Mouse (Mus musculus) forebrain, embryonic 16.5 days (tissue): Measurements from ENCODE around the gene Tenm2. TPM values are rescaled to one million over a fixed set of nuclear protein-coding genes. Genes with fewer than 3 reads are reported as not detected.

Experiments
- ATAC-seq: fragments of 200-750 bp; cut with Nextera tagmentation; 2 replicates; pipeline ENCODE4 v1.8.0; 2017; ENCODE audit warnings: mild to moderate bottlenecking, moderate library complexity
- H3K27ac ChIP-seq: fragments of 300-500 bp; sonication (generic); 2 replicates; pipeline ENCODE4 v1.5.1; 2014; ENCODE audit warnings: low read length, control low read depth
- H3K27me3 ChIP-seq: fragments of 300-500 bp; sonication (generic); replicated peaks from 2 replicates; pipeline ENCODE4 v1.6.1; 2014; ENCODE audit warnings: low read length; ENCODE audit not compliant: control insufficient read depth, insufficient read depth
- H3K36me3 ChIP-seq: fragments of 300-500 bp; sonication (generic); 2 replicates; pipeline ENCODE4 v1.6.1; 2014; ENCODE audit not compliant: control insufficient read depth, insufficient read depth
- H3K4me1 ChIP-seq: fragments of 300-500 bp; sonication (generic); replicated peaks from 2 replicates; pipeline ENCODE4 v1.6.1; 2014; ENCODE audit warnings: low read length; ENCODE audit not compliant: control insufficient read depth, insufficient read depth
- H3K4me2 ChIP-seq: fragments of 300-500 bp; sonication (generic); 2 replicates; pipeline ENCODE4 v1.6.1; 2014; ENCODE audit warnings: mild to moderate bottlenecking, low read length, control low read depth
- H3K4me3 ChIP-seq: fragments of 300-500 bp; sonication (generic); replicated peaks from 2 replicates; pipeline ENCODE4 v1.5.1; 2014; ENCODE audit warnings: mild to moderate bottlenecking, low read length, control low read depth
- H3K9ac ChIP-seq: fragments of 300-500 bp; sonication (generic); replicated peaks from 2 replicates; pipeline ENCODE4 v1.6.1; 2014; ENCODE audit warnings: low read depth, low read length, control low read depth
- H3K9me3 ChIP-seq: fragments of 300-500 bp; sonication (generic); 2 replicates; pipeline ENCODE4 v1.6.1; 2016; ENCODE audit warnings: low read length; ENCODE audit not compliant: control insufficient read depth
- WGBS: fragments of 180-500 bp; shearing (Covaris S2); extraction: QIAGEN DNeasy Blood & Tissue Kit; methylation state at CpG from one replicate; pipeline ENCODE4 v1.1.7; 2014; 5-methylcytosine and 5-hydroxymethylcytosine counted together
- polyA plus RNA-seq: library from polyadenylated mRNA; unstranded; fragments of >200 nt; fragmentation: Nextera tagmentation; extraction: Ambion mirVana; gene quantifications from 2 replicates; pipeline ENCODE4 v1.2.1, GENCODE M21; 2015

Gene Tenm2
- polyA plus RNA-seq, 1 experiment from 2014 or later = 58.7 TPM

GRCm38 (mm10) chr11:36677321-36678056, 558.3 kb downstream of the Tenm2 start:
- Histone ChIP-seq H3K27me3 (no peaks in the 10 kb centered on the region), H3K4me1 (peaks cover 21% of the 10 kb centered on the region), H3K9me3 (no peaks in the 10 kb centered on the region), H3K4me2 (peak overlapping the region; percentile 66), H3K9ac (peak overlapping the region; percentile 71), H3K36me3 (no peaks in the 10 kb centered on the region), H3K4me3 (peak overlapping the region; percentile 62), H3K27ac (peak overlapping the region; percentile 99)
- ATAC-seq = peak; percentile 88
- under 1% methylated on average over 23 of the region's 23 CpGs for WGBS

GRCm38 (mm10) chr11:36676446-36677284, 559.1 kb downstream of the Tenm2 start:
- peak overlapping the region; percentile 71 for H3K9ac ChIP-seq
- H3K4me2 ChIP-seq = peak overlapping the region; percentile 66
- ATAC-seq = no peak
- peaks cover 21% of the 10 kb centered on the region for H3K4me1 ChIP-seq
- H3K4me3 ChIP-seq = peak overlapping the region; percentile 62
- no peaks in the 10 kb centered on the region for H3K9me3 ChIP-seq
- 22% methylated on average over 16 of the region's 16 CpGs for WGBS
- no peaks in the 10 kb centered on the region for H3K36me3 ChIP-seq
- no peaks in the 10 kb centered on the region for H3K27me3 ChIP-seq
- H3K27ac ChIP-seq = peak overlapping the region; percentile 99

- H3K4me3 ChIP-seq = 0 out of 2 replicates have a peak overlapping the region, but pooled peaks have one; percentile 10
- no peaks in the 10 kb centered on the region for H3K9me3 ChIP-seq
- no peak overlapping the region for H3K27ac ChIP-seq
- H3K4me2 ChIP-seq = peak overlapping the region; percentile 57
- H3K36me3 ChIP-seq = no peaks in the 10 kb centered on the region
- H3K9ac ChIP-seq = no peak overlapping the region
- no peak for ATAC-seq
- H3K27me3 ChIP-seq = no peaks in the 10 kb centered on the region
- peaks cover 24% of the 10 kb centered on the region for H3K4me1 ChIP-seq
- WGBS = 76% methylated on average over 4 of the region's 4 CpGs
Measured at GRCm38 (mm10) chr11:36674902-36675422, 560.8 kb downstream of the Tenm2 start.

GRCm38 (mm10) chr11:36674141-36674540, 561.6 kb downstream of the Tenm2 start:
- Histone ChIP-seq H3K4me2 (peak overlapping the region; percentile 22), H3K4me3 (no peak overlapping the region), H3K27ac (no peak overlapping the region), H3K36me3 (no peaks in the 10 kb centered on the region), H3K9me3 (no peaks in the 10 kb centered on the region), H3K4me1 (peaks cover 20% of the 10 kb centered on the region), H3K9ac (no peak overlapping the region), H3K27me3 (no peaks in the 10 kb centered on the region)
- WGBS = 44% methylated on average over 5 of the region's 5 CpGs
- no peak for ATAC-seq

GRCm38 (mm10) chr11:36671196-36671595, 564.6 kb downstream of the Tenm2 start:
- Histone ChIP-seq H3K4me1 (peaks cover 14% of the 10 kb centered on the region), H3K36me3 (no peaks in the 10 kb centered on the region), H3K9ac (no peak overlapping the region), H3K4me2 (peak overlapping the region; percentile 20; the same call in 1 of the 2 replicates), H3K27ac (no peak overlapping the region), H3K9me3 (no peaks in the 10 kb centered on the region), H3K27me3 (no peaks in the 10 kb centered on the region), H3K4me3 (no peak overlapping the region)
- ATAC-seq = no peak
- 46% methylated on average over 9 of the region's 9 CpGs for WGBS

- Histone ChIP-seq H3K4me2 (no peak overlapping the region), H3K9me3 (no peaks in the 10 kb centered on the region), H3K4me3 (no peak overlapping the region), H3K4me1 (peaks cover 6% of the 10 kb centered on the region), H3K27ac (no peak overlapping the region), H3K36me3 (no peaks in the 10 kb centered on the region), H3K9ac (no peak overlapping the region), H3K27me3 (no peaks in the 10 kb centered on the region)
- 68% methylated on average over 1 of the region's 1 CpGs for WGBS
- no peak for ATAC-seq
Measured at GRCm38 (mm10) chr11:36664026-36664425, 571.7 kb downstream of the Tenm2 start.

GRCm38 (mm10) chr11:36663571-36663970, 572.2 kb downstream of the Tenm2 start:
- WGBS = 53% methylated on average over 3 of the region's 3 CpGs
- Histone ChIP-seq H3K36me3 (no peaks in the 10 kb centered on the region), H3K9ac (no peak overlapping the region), H3K4me3 (no peak overlapping the region), H3K27me3 (no peaks in the 10 kb centered on the region), H3K4me1 (peaks cover 6% of the 10 kb centered on the region), H3K4me2 (no peak overlapping the region), H3K27ac (no peak overlapping the region), H3K9me3 (no peaks in the 10 kb centered on the region)
- no peak for ATAC-seq

GRCm38 (mm10) chr11:36653656-36654323, 582.0 kb downstream of the Tenm2 start:
- H3K9ac ChIP-seq = no peak overlapping the region
- H3K4me3 ChIP-seq = no peak overlapping the region
- peak; percentile 52 for ATAC-seq
- H3K36me3 ChIP-seq = no peaks in the 10 kb centered on the region
- no peaks in the 10 kb centered on the region for H3K27me3 ChIP-seq
- H3K9me3 ChIP-seq = no peaks in the 10 kb centered on the region
- H3K27ac ChIP-seq = no peak overlapping the region
- H3K4me1 ChIP-seq = no peaks in the 10 kb centered on the region
- WGBS = 48% methylated on average over 9 of the region's 9 CpGs
- H3K4me2 ChIP-seq = no peak overlapping the region

- no peak overlapping the region for H3K4me3 ChIP-seq
Measured at GRCm38 (mm10) chr11:36647179-36647578, 588.6 kb downstream of the Tenm2 start.

More at GRCm38 (mm10) chr11:36647179-36647578, 588.6 kb downstream of the Tenm2 start:
- no peaks in the 10 kb centered on the region for H3K27me3 ChIP-seq
- H3K4me1 ChIP-seq = no peaks in the 10 kb centered on the region
- H3K4me2 ChIP-seq = no peak overlapping the region
- ATAC-seq = peak; percentile 52; the same call in 1 of the 2 replicates
- no peaks in the 10 kb centered on the region for H3K36me3 ChIP-seq
- no peaks in the 10 kb centered on the region for H3K9me3 ChIP-seq
- WGBS = 14% methylated on average over 1 of the region's 1 CpGs
- no peak overlapping the region for H3K27ac ChIP-seq
- no peak overlapping the region for H3K9ac ChIP-seq
